Mouse (Mus musculus) erythroid progenitor cell, adult 5-6 weeks (primary cell): ENCODE data around the gene Lhx1. TPM values are rescaled to one million over a fixed set of nuclear protein-coding genes. Genes with fewer than 3 reads are reported as not detected.

Experiments used
- ATAC-seq: replicated peaks from 2 replicates; pipeline ENCODE4 v1.8.0; 2016; ENCODE audit warnings: moderate number of reproducible peaks, mild to moderate bottlenecking, moderate TSS enrichment, inconsistent platforms; ENCODE audit not compliant: poor library complexity, low FRiP score, severe bottlenecking
- total RNA-seq, 2 experiments: library from RNA; stranded (forward) in 1 of 2; stranded (reverse) in 1 of 2; fragments of 150-400 nt in 1 of 2; fragments of 186-747, 209-891 nt in 1 of 2; gene quantifications; 2 replicates each; pipeline versions ENCODE4 v1.2.3 to v1.2.4; 2015 to 2017; ENCODE audit warnings: low replicate concordance in 2 of 2

Lhx1 gene
- total RNA-seq (2015; ENCODE audit: low replicate concordance) (not detected in 2 replicates), total RNA-seq (2017; ENCODE audit: low replicate concordance) (not detected in 2 replicates)

- ATAC-seq: no peak
These were observed at the start of gene Lhx1 for GRCm38 (mm10) chr11:84525421-84526274. Gene Lhx1 (minus strand): TSS chr11:84525535.

GRCm38 (mm10) chr11:84574834-84575233 lies 49.5 kb upstream of the Lhx1 start:
- no peak for ATAC-seq

DNA sequence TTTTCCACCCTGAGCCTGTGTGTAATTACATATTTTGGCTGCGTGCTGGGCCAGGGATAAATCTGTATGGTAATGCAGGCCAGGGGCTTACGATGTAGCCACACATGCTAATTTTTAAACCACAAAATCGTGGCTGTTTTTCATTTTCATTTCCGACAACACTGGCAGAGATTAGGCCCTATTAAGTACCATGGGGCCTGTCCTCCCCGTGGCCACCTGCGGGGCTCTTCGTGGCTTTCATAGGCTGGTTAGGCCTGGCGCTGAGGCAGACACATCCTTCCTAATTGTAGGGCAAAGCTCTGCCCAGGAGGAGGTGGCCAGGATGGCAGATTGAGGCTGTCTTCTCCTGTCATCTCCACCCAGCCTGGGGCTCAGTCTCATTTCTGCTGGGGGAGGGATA lies 48.3 kb upstream of the Lhx1 start:
- no peak for ATAC-seq

GRCm38 (mm10) chr11:84570812-84571211 lies 45.5 kb upstream of the Lhx1 start:
- no peak for ATAC-seq

- ATAC-seq: no peak
These were observed 45.1 kb upstream of the Lhx1 start for GRCm38 (mm10) chr11:84570392-84570791.

GRCm38 (mm10) chr11:84569052-84569751 lies 43.9 kb upstream of the Lhx1 start:
- ATAC-seq: no peak

DNA sequence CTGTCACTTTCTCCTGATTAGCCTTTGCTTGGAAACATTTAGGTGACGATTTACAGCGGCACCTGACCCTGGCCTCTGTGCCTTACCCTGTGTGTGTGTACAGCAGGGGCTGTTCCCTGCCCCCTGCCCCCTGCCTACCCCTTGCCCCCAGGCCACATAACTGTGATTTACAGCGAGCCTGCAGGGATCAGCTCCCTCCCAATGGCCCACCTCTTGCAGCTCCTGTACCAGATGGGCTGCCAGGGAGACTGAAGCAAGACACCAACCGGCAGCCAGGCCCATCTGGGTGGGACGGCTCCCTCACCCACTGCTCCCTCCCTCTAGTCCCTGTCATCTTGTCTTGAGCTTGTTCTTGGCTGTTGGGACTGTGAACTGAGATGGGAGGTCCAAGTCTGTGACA lies 43.1 kb upstream of the Lhx1 start:
- no peak for ATAC-seq

GRCm38 (mm10) chr11:84566691-84567090 lies 41.4 kb upstream of the Lhx1 start:
- no peak for ATAC-seq

DNA sequence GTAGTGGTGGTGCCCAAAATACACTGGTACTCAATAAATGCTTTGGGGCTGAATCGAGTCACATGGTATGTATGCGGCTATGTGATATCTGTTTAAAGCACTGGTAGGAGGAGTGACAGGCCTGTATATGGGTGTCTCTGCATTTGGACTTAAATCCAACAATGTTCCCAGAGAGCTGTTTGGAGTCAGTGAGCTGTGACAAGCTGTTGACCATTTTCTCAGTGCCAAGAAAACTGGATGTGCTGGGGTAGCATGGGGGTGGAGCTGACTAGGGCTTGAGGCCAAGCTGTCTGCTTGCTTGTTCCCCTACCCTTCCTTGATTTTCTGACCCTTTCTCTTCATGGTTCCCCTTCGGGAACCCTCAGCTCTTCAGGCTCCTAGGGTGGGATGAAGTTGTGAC lies 39.9 kb upstream of the Lhx1 start:
- no peak for ATAC-seq

GRCm38 (mm10) chr11:84563360-84563759 lies 38.0 kb upstream of the Lhx1 start:
- ATAC-seq: no peak

- no peak for ATAC-seq
These were observed 37.5 kb upstream of the Lhx1 start for GRCm38 (mm10) chr11:84562758-84563347.

GRCm38 (mm10) chr11:84561546-84561945 lies 36.2 kb upstream of the Lhx1 start:
- ATAC-seq: no peak

- ATAC-seq: no peak
These were observed 28.6 kb upstream of the Lhx1 start for GRCm38 (mm10) chr11:84553821-84554450.

GRCm38 (mm10) chr11:84551296-84551695 lies 26.0 kb upstream of the Lhx1 start:
- ATAC-seq: no peak

DNA sequence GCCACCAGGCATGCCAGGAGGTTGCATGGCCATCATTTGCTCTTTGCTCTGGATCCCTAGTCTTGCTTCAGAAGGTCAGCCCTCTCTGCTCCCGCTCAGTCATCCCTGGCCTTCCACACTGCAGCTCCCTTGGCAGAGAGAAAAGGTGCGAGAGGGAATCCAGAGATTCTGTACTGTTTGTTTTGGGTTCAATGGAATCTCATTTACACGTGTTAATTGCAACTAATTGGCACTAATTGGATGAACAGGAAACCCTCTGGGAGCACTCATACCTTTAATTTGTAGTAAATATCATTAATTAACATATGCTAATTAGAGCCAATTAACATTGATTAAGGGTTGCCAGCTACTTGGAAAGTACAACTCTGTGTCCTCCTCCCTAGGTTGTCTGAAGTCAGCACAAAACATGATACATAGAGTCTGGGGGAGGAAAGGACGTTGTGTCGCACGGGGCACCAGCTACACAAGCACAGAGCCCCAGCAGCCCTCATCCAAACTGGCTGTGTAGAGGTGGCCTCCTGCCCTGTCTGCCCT lies 24.0 kb upstream of the Lhx1 start:
- no peak for ATAC-seq

DNA sequence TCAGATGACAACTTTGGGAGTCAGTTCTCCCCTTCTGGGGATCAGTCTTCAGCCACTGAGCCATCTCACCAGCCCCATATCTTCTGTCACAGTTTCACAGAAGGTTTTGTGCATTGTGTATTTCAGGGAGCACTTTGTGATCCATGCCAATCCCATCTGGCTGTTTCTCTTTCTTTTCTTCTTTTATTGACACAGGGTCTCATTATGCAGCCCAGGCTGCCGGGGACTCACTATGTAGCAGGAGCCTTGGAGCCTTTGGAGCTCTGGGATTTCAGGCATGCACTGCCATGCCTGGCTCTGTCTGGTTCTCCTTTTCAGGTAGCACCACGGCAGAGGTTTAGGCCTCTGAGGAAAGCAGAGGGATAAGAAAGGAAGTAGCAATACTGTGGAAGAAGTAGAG lies 23.0 kb upstream of the Lhx1 start:
- ATAC-seq: no peak

GRCm38 (mm10) chr11:84539981-84540380 lies 14.6 kb upstream of the Lhx1 start:
- no peak for ATAC-seq

- ATAC-seq: no peak
These were observed 4.7 kb upstream of the Lhx1 start for GRCm38 (mm10) chr11:84529797-84530703.

- ATAC-seq: no peak
These were observed 3.9 kb upstream of the Lhx1 start for GRCm38 (mm10) chr11:84529143-84529755.
